Mouse (Mus musculus) adipose tissue, adult 10 weeks (tissue): Measurements from ENCODE around the gene Olfr1436. TPM values are rescaled to one million over a fixed set of nuclear protein-coding genes. Genes with fewer than 3 reads are reported as not detected.

ENCODE experiments used
- polyA plus RNA-seq: library from polyadenylated mRNA; stranded (reverse); fragments of 350-450 nt; fragmentation: Illumina TruSeq; extraction: RNeasy Lipid Tissue Mini Kit (QIAGEN cat#74804); gene quantifications from one replicate; pipeline ENCODE4 v1.2.3, GENCODE M21; 2014; ENCODE audit warnings: low read depth, low replicate concordance

Gene Olfr1436
- not detected for polyA plus RNA-seq

GRCm38 (mm10) chr19:12299030-12299429, at the start of gene Olfr1436:
Gene Olfr1436 (minus strand): TSS chr19:12299130.

GRCm38 (mm10) chr19:12335810-12336209, 36.9 kb upstream of the Olfr1436 start, which contains the start of gene Olfr1438-ps1:
Gene Olfr1438-ps1 (minus strand): TSS chr19:12335910.

DNA sequence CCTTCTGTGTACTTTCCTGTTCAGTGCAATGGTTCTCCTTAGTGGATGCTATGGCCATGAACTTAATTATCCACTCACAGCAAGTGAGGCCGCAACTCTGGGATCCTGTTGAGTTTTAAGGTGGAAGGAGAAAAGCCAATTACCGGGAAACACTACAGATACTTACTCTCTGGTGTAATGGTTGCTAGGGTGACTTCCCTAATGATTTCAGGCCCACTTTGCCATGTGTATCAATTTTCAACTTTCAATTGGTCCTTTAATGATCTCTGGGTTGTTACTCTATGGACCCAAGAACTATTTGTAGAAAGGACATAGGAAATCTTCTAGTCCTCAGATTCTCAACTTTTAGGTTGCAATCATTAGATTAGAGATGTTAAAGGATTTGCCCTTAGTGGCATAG, 26.1 kb upstream of the Olfr1436 start, which contains the start of gene Olfr1437:
Gene Olfr1437 (minus strand): TSS at position 101 of the 400 bp plus-strand sequence.

DNA sequence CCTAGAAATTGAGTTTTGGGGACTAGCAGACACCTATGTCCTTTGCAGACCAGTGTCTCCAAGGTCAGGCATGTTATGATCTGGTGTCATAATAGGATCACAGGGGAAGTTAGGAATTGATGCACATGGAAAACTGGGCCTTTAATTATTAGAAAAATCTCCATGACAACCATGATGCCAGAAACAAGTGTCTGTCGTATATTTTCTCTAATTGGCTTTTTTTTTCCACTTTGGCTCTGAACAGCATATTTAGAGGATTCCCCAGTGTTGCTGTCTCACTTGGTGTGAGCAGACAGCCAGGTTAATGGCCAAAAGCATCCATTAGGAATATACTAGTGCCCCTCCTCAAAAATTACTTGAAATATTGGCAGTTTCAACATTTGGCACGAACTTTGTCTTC, 19.4 kb downstream of the Olfr1436 start, which contains the start of gene Olfr1434:
Gene Olfr1434 (plus strand): TSS at position 301 of the 400 bp plus-strand sequence.

DNA sequence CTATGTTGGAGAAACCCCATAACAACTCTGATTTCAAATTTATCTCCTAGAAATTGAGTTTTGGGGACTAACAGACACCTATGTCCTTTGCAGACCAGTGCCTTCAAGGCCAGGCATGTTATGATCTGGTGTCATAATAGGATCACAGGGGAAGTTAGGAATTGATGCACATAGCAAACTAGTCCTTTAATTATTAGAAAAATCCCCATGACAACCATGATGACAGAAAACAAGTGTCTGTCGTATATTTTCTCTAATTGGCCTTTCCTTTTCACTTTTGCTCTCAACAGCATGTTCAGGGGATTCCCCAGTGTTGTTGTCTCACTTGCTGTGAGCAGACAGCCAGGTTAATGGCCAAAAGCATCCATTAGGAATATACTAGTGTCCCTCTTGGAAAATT, 38.2 kb downstream of the Olfr1436 start, which contains the start of gene Olfr235:
Gene Olfr235 (plus strand): TSS at position 301 of the 400 bp plus-strand sequence.

Other genes starting within 250 kb of the Olfr1436 start
- gene Olfr1424, start 236.4 kb downstream of the Olfr1436 start, polyA plus RNA-seq: not detected
- not detected for gene Olfr1425, start 221.4 kb downstream of the Olfr1436 start, polyA plus RNA-seq
- gene Olfr1426, start 207.1 kb downstream of the Olfr1436 start, polyA plus RNA-seq: not detected
- gene Olfr1427, start 195.8 kb downstream of the Olfr1436 start, polyA plus RNA-seq: not detected
- gene Olfr1428, start 183.2 kb downstream of the Olfr1436 start, polyA plus RNA-seq: not detected
- not detected for gene Olfr76, start 175.9 kb downstream of the Olfr1436 start, polyA plus RNA-seq
- not detected for gene Olfr1555-ps1, start 129.0 kb downstream of the Olfr1436 start, polyA plus RNA-seq
- not detected for gene Olfr1431, start 98.5 kb downstream of the Olfr1436 start, polyA plus RNA-seq
- not detected for gene Olfr1432, start 66.5 kb downstream of the Olfr1436 start, polyA plus RNA-seq
- gene Olfr262, start 57.5 kb downstream of the Olfr1436 start, polyA plus RNA-seq: not detected
- gene Olfr235, start 38.1 kb downstream of the Olfr1436 start, polyA plus RNA-seq: not detected
- gene Olfr1434, start 19.3 kb downstream of the Olfr1436 start, polyA plus RNA-seq: not detected
- not detected for gene Olfr1437, start 26.0 kb upstream of the Olfr1436 start, polyA plus RNA-seq
- gene Olfr1438-ps1, start 36.8 kb upstream of the Olfr1436 start, polyA plus RNA-seq: not detected
- not detected for gene Olfr1440, start 88.1 kb upstream of the Olfr1436 start, polyA plus RNA-seq
- not detected for gene Olfr1441, start 118.3 kb upstream of the Olfr1436 start, polyA plus RNA-seq
- gene Pfpl, start 128.8 kb upstream of the Olfr1436 start, polyA plus RNA-seq: not detected
- 28.1 TPM for gene Mpeg1, start 161.6 kb upstream of the Olfr1436 start, polyA plus RNA-seq
- 35.6 TPM for gene Dtx4, start 202.3 kb upstream of the Olfr1436 start, polyA plus RNA-seq
- 5.8 TPM for gene Fam111a, start 246.6 kb upstream of the Olfr1436 start, polyA plus RNA-seq